Mouse (Mus musculus) kidney, postnatal 14 days (tissue): Measurements from ENCODE around the gene Eif3f.

ENCODE experiments used
- DNase-seq: peaks from one replicate; pipeline ENCODE4 v3.0.0; 2022; ENCODE audit warnings: mixed read lengths

Gene Eif3f

DNA sequence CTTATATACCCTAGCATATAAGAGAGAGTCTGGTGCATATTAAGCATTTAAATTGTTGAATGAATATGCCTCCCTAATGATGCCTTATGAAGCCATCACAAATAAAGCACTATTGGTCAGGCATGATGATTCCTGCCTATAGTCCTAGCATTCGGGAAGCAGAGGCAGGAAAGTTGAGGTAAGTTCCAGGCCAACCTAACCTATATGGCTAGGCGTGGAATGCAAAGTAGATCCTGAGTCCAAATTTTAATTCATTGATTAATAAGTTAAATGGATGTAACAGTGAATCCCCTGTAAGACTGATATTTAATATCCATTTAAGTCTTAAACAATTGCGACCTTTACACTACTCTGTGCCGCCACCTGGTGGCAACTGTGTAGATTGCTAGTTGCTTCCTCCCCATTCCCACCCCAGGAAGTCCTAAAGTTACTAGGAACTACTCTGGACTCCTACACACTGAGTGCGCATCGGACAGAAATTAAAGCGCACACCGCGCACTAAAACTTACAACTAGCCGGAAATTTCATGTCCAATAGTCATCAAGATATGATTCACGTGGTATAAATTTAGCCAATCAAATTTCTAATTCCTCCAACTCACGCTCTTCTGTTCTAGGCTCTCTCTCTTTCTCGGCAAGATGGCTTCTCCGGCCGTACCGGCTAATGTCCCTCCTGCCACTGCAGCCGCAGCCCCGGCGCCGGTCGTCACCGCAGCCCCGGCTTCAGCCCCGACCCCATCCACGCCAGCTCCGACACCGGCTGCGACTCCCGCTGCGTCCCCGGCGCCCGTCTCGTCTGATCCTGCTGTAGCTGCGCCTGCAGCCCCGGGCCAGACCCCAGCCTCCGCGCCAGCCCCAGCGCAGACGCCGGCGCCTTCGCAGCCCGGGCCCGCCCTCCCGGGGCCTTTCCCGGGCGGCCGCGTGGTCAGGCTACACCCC is at the start of gene Eif3f:
Eif3f (plus strand) TSS at position 624 of the 938 bp plus-strand sequence.
- peak; percentile 96 for DNase-seq

DNA sequence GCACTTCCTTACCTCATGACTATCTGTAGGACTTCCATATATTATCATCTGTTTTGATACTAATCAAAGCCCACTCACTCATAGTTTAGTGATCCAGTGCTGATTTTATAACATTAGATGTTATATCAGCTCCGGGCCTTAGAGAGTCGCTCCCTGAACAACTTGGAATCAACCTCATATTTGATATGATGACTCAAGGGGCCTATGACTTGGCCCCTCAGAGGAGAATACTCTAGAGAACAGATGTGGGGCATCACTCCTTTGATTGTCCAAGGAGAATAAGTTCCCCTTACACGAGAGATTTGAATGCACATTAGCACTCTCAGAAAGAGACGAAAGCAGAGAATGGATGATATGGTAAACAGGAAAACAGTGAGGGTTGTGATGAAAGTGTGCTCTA is 49.3 kb upstream of the Eif3f start, which contains the start of gene Olfr518:
Olfr518 (minus strand) TSS at position 101 of the 400 bp plus-strand sequence.
- DNase-seq = no peak

GRCm38 (mm10) chr7:108894320-108894719 is 39.9 kb upstream of the Eif3f start, which contains the start of gene Olfr519:
Gene Olfr519 (minus strand): TSS chr7:108894420.
- DNase-seq = no peak

- DNase-seq = no peak
Observed at GRCm38 (mm10) chr7:108903969-108904368, 30.2 kb upstream of the Eif3f start.

DNA sequence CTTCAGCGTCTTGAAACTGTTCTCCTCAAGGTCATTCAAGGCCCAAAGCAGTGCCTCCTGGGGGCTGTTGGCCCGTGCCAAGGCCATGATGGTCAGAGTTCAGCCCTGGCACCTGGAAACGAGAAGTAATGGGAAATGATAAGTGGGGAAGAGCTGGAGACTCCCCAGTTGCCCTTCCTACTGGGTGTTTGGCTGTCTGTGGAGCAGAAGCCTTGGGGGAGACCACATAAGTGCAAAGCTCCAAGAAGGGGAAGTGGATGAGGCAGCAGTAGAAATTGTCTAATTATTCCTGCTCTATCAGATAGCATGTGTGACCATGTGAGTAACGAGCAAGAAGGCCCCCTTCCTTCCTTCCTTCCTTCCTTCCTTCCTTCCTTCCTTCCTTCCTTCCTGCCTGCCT is 7.2 kb upstream of the Eif3f start:
- DNase-seq = no peak

GRCm38 (mm10) chr7:108928280-108929188 is 5.7 kb upstream of the Eif3f start:
- no peak for DNase-seq

- DNase-seq = no peak
Observed at GRCm38 (mm10) chr7:108929726-108930393, 4.4 kb upstream of the Eif3f start, which contains the start of gene Nlrp10. Gene Nlrp10 (minus strand): TSS chr7:108930178.

- DNase-seq = peak; percentile 10
Observed at GRCm38 (mm10) chr7:108934836-108935235, 619 bp downstream of the Eif3f start.

DNA sequence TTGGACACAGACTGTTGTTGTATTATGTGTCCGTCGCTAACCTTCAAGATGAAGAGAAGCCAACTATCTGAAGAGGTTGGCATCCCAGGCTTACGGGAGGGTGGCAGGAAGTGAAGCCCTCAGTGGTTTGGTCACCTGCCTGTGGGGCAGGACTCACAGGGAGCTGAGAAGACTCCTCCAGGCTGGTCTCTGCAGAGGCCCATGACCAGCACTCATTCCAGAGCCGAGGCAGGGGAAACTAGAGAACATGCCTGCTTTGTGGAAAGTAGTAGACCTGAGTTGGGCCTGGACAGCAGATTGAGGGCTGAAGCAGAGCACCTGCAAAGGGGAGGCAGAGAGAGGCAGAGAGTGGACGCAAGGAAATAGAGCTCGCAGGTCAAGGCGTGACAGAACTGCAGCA is 1.2 kb downstream of the Eif3f start:
- DNase-seq = no peak

- DNase-seq = no peak
Observed at GRCm38 (mm10) chr7:108936591-108936990, 2.4 kb downstream of the Eif3f start.

- DNase-seq = no peak
Observed at GRCm38 (mm10) chr7:108941466-108941865, 7.2 kb downstream of the Eif3f start.

DNA sequence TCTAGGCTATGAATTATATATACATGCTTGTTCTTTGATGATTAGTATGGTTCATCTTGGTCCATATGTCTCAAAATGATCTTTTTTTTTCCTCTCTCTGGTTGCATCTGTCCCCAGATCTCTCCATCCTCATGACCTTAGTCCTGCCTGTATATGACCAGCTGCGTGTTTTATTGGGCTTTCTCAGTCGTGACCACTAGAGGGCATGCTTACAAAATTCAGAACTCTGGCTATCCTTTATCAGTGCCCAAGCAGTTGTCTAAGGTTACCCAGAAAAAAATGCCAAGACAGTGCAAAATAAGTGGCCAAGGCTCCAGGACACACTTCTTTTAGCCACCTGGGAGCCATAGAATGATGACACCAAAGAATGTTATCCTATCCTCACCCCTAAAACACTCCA is 9.8 kb downstream of the Eif3f start:
- peak; percentile 52 for DNase-seq

- no peak for DNase-seq
Observed at GRCm38 (mm10) chr7:108948611-108949010, 14.4 kb downstream of the Eif3f start.

GRCm38 (mm10) chr7:108949301-108949700 is 15.1 kb downstream of the Eif3f start:
- no peak for DNase-seq

DNA sequence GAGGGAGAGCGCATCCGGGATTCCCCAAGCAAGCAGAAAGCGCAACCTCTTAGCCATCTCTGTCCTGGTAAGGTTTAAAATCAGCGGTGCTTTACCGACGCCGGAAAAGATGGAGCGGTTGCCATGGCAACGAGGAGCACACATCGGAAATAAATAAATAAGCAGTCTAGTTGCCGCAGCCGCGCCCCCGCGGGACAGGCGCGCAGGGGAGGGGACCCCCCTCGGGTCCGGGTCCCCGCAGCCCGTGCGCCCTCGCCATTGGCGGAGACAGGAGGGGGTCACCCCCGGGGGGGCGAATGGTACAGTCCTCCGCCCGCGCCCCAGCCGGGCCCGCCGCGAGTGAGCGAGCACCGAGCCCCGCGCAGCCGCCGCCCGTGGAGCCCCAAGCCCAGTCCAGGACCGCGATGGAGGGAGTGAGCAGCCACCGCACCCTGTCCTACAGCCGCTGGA is 16.1 kb downstream of the Eif3f start, which contains the start of gene Tub:
Tub (plus strand) TSS at position 27 of the 450 bp plus-strand sequence.
- peak; percentile 54 for DNase-seq

- DNase-seq = no peak
Observed at GRCm38 (mm10) chr7:108950762-108951331, 16.6 kb downstream of the Eif3f start.

GRCm38 (mm10) chr7:108952801-108953200 is 18.6 kb downstream of the Eif3f start:
- DNase-seq = no peak

DNA sequence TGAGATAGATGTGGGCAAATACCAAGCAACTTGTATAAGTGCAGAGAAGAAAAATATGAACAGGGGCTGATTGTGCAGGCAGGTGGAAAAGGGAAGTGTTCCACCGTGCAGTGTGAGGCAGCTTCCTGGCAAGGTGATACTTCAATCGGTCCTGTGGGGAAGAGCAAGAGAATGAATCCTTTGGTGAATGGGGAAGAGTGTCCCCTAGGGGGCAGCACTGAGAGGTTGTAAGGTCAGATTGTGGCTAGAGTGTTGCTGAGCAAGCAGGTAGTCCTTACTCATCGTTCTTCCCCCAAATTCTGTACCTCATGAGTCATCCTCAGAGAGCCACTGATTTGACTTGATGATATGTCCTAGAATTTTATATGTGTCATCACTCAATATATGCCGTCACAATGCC is 20.0 kb downstream of the Eif3f start:
- DNase-seq = no peak

- DNase-seq = no peak
Observed at GRCm38 (mm10) chr7:108957734-108958133, 23.5 kb downstream of the Eif3f start.

GRCm38 (mm10) chr7:108965968-108966367 is 31.8 kb downstream of the Eif3f start:
- no peak for DNase-seq

GRCm38 (mm10) chr7:108966742-108967362 is 32.6 kb downstream of the Eif3f start:
- peak; percentile 56 for DNase-seq

GRCm38 (mm10) chr7:108968201-108968600 is 34.0 kb downstream of the Eif3f start:
- no peak for DNase-seq
